Mouse (Mus musculus): ENCODE results near the gene Mc1r.

Gene Mc1r

GRCm38 (mm10) chr8:123406786-123407185 is at the start of gene Mc1r:
Mc1r (plus strand) TSS chr8:123407107.
- DNase-seq: peak; percentile 84

DNA sequence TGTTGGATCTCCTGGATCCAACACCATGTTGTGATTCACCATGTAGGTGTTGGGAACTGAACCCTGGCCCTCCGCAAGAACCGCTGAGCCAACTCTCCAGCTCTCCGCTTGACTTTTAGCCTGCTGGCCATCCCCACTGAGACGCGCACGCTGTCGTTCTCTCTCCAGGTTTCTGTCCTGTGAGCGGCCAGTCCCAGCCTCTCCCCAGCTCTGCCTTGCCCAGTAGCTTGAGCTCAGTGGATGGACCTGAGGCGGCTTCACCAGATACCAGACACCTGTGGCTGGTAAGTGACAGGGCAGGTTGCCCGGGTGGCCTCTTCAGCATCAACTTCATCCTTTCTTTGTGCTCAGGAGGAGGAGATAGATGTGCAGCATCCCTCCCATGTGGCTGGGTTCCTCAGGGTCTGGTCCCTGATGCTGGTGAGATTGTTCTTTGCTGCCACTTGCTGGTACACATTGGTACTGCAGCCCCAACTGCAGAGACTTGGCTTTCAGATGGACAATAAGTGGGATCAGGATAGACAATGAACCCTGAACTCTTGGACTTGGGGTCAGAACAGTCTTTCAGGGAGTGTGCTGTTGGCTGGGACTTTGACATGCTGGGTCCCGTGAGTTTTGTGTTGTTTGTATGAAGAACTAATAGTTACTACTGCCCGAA is 45.7 kb upstream of the Mc1r start:
- DNase-seq: peak; percentile 73

GRCm38 (mm10) chr8:123373403-123374238 is 33.3 kb upstream of the Mc1r start, which contains the start of gene Tcf25:
Tcf25 (plus strand) TSS chr8:123373753.
- peak; percentile 96 for DNase-seq

GRCm38 (mm10) chr8:123374239-123374578 is 32.7 kb upstream of the Mc1r start:
- DNase-seq: peak; percentile 96

DNA sequence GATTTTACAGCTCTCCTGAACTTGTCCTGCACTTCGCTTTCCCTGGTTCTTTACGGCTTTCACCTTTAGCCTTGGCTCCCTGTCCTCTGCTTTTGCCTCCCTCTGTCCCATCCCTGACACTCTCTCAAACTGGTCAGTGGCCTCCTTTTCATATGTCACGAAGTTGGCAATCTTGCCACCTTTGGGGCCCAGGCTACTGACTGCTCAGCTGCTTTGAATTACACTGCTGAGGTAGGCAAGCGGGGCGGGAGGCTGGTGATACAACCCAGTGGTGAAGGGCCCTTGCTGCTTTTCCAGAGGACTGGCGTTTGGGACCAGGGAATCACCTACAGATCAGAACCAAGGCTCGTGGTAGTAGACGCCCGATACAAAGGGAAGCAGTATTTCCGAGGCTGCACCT is 31.2 kb upstream of the Mc1r start:
- no peak for DNase-seq

GRCm38 (mm10) chr8:123376106-123376505 is 30.8 kb upstream of the Mc1r start:
- no peak for DNase-seq

DNA sequence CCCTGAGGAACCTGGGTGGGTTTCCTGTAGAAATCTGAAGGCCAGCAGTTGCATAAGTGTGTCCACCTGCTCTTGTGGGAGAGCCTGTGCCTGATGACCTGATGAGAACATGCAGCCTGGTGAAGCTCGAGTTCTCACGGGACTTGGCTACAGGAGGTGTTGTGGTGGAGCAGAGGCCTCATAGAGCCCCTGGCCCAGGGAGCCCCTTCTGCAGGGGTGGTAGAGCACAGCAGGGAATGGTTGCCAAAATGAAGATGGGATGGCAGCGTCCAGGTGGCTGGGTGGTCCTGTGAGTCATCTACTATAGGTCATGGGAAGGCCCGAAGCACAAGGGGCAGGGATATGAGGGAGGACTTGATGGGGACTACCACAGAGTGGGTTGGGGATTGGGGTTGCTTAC is 25.2 kb upstream of the Mc1r start:
- DNase-seq: no peak

DNA sequence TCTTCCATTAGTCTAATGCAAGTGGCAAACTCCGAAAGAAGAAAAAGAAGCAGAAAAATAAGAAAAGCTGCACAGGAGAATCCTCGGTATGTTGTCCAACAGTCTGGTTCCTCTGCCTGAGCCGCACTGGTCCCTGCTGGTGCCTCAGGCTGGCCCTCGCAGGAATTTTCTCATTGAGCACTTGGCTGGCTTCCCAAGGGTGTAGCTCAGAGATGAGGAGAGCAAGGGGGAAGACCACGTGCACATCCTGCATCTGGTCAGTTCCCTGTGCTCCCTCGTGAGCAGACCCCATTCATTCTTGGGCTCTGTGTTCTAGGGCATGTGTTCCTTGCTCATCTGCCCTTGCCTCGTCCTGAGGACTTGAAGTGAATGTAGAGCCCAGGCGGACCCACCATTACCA is 24.4 kb upstream of the Mc1r start:
- no peak for DNase-seq

DNA sequence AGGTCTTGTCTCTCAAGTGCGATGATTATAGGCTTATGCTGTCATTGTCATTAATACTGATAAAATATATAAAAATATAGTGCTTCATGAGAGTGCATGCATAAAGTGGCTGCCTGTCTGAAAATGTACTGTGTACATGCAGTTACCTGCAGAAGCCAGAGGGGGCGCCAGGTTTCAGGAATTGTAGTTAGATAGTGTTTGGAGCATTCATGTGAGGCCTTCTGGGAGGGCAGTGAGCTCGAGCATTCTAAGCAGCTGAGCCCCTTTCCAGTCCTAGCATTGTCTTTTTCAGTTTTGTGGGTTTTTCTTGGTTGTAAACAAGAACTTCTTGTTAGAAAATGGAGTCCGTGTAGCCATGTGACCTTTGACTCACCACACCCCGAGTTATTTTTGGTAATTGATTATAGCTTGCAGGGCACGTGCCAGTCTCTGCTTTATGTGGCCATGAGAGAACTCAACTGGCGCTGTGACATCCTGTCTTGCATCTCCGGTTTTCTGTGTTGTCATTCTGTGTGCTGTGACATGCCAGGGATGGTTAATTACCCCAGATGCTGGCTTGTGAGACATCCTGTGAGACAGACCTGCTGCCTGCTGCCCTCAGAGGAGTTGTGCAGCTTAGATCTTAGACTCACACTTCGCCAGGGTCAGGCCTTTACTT is 21.9 kb upstream of the Mc1r start:
- DNase-seq: peak; percentile 52

- no peak for DNase-seq
Measured at GRCm38 (mm10) chr8:123387041-123387440, 19.9 kb upstream of the Mc1r start.

DNA sequence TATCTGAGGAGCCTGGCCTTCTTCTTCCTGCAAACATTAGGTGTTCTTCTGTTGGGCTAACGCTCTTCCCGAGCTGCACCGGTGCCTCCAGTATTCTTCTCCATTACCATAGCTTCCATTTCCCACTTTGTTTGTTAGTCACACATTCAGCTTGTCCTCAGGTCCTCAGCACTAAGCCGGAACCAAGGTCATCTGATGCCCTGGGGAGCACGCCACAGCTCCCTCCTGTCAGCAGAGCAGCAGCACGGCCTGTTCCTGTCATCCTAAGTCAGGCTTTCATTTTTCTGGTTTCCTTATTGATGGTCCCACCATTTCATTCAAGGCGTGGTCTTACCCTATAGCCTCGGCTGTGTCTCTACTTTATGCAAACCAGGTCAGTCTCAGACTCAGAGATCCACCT is 19.1 kb upstream of the Mc1r start:
- no peak for DNase-seq

GRCm38 (mm10) chr8:123389026-123389425 is 17.9 kb upstream of the Mc1r start:
- DNase-seq: no peak

GRCm38 (mm10) chr8:123398308-123398707 is 8.6 kb upstream of the Mc1r start:
- no peak for DNase-seq

GRCm38 (mm10) chr8:123401936-123402335 is 5.0 kb upstream of the Mc1r start:
- DNase-seq: peak; percentile 40

GRCm38 (mm10) chr8:123402730-123403326 is 4.1 kb upstream of the Mc1r start:
- DNase-seq: no peak

GRCm38 (mm10) chr8:123404521-123404920 is 2.4 kb upstream of the Mc1r start:
- DNase-seq: peak; percentile 80

GRCm38 (mm10) chr8:123407612-123408011 is 705 bp downstream of the Mc1r start:
- no peak for DNase-seq

DNA sequence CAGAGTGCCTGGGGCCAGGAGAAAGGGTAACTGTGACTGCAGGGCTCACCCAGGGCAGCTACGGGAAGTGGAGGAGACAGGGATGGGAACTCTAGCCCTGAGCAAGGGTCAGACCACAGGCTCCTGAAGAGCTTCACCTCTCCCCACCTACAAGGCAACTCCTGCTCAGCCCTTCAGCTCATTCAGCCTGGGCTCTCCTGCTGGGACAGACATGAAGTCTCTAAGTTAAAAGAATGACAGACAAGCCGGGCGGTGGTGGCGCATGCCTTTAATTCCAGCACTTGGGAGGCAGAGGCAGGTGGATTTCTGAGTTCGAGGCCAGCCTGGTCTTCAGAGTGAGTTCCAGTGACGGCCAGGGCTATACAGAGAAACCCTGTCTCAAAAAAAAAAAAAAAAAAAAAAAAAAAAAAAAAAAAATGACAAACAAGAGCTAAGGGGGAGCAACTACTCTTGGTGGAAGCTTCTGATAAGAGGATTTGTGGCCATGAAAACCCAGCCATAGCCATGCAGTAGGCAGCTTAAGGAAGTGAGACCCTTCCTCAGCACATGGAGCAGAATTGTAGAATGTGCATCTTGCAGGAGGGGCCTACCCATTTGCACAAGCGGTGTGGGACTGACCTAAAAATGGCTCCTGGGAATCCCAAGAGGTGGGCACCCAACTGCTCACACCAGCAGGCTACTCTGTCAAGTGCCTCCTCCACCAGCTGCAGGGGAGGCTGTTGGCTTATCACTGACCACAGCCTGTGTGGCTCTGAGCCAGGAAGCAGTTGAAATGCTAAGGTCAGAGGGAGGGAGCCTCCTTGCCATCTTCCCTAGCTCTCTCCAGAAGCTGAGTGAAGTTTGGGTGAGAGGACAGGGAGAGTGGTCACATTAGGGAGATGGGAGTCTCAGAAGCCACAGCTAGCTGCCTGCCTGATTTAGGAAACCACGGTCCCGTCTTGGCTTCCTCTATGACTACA is 2.0 kb downstream of the Mc1r start:
- no peak for DNase-seq

- DNase-seq: no peak
Measured at GRCm38 (mm10) chr8:123410049-123410587, 3.2 kb downstream of the Mc1r start.

GRCm38 (mm10) chr8:123410788-123411187 is 3.9 kb downstream of the Mc1r start:
- DNase-seq: no peak

DNA sequence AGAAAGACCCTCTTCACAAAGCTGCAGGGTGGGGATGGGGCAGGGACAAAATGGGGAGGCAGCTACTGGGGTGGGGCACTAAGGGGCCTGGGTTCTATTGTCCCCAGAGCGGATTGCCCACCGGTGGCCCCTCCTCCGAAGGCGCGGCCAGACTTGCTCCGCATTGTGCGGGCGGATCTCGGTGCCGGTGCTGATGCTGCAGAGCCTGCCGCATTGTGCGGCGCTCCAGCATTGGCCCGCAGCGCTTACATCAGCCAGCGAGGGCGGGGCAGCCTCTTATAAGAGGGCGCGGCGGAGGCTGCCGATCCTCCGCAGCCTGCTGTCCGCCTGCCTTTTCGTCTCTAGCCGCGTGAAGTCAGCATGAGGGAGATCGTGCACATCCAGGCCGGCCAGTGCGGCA is 4.3 kb downstream of the Mc1r start, which contains the start of gene Tubb3:
Gene Tubb3, plus strand, starts transcription at position 179 of the 400 bp plus-strand sequence.
- DNase-seq: peak; percentile 59

All from thymus, postnatal 14 days (tissue).